ENCODE assay signal across 13 mouse cellular contexts in genomic region chrX:92679761-92680160, GRCm38 (mm10).
"Had no signal": no experiment of that assay in that cellular context is flagged by ENCODE, and none has a peak within 500 bp of the region (broad histone marks: within the 10 kb centered on the region; RNA-seq: fewer than 3 reads in every experiment).

No protein-coding gene starts in this region.

- H3K27me3 ChIP-seq: limb, embryonic 12.5 days; liver, embryonic 13.5 days; lung, embryonic 15.5 days had no signal

- H3K4me1 ChIP-seq: limb, embryonic 12.5 days; liver, embryonic 13.5 days; lung, embryonic 15.5 days had no signal

- H3K4me3 ChIP-seq: left cerebral cortex, adult 2 months; limb, embryonic 12.5 days; liver, embryonic 13.5 days; lung, embryonic 15.5 days had no signal

- H3K27ac ChIP-seq: left cerebral cortex, adult 2 months; limb, embryonic 12.5 days; liver, embryonic 13.5 days; lung, embryonic 15.5 days had no signal

- H3K9ac ChIP-seq: limb, embryonic 12.5 days; liver, embryonic 13.5 days; lung, embryonic 15.5 days had no signal

- H3K36me3 ChIP-seq: limb, embryonic 12.5 days; liver, embryonic 13.5 days; lung, embryonic 15.5 days had no signal

- DNase-seq: kidney, adult 2 months; kidney, postnatal 10 days; kidney, postnatal 36 days; layer of hippocampus, postnatal 36 days; liver, embryonic 13.5 days; lung, postnatal 36 days; midbrain, embryonic 14.5 days; thymus, postnatal 25 days had no signal

- ATAC-seq: intestine, postnatal 0 days had no signal

- H3K9me3 ChIP-seq: limb, embryonic 12.5 days; liver, embryonic 13.5 days; lung, embryonic 15.5 days had no signal

- H3K4me2 ChIP-seq: limb, embryonic 12.5 days; liver, embryonic 13.5 days; lung, embryonic 15.5 days; midbrain, embryonic 11.5 days had no signal
